Mouse (Mus musculus) adrenal gland (tissue): ENCODE measurements at regions not wholly inside any gene's neighbourhood (a gene's known extent, or its start where the extent isn't known, plus 50 kb on each side); places are given as distances from the start of the nearest gene placed in this dataset.

ENCODE experiments used
- intact Hi-C: fragments of 180-260 bp; cut with DNase I; formaldehyde crosslinking; loops from one replicate; pipeline ENCODE4 v1.15.1; 2025

DNA sequence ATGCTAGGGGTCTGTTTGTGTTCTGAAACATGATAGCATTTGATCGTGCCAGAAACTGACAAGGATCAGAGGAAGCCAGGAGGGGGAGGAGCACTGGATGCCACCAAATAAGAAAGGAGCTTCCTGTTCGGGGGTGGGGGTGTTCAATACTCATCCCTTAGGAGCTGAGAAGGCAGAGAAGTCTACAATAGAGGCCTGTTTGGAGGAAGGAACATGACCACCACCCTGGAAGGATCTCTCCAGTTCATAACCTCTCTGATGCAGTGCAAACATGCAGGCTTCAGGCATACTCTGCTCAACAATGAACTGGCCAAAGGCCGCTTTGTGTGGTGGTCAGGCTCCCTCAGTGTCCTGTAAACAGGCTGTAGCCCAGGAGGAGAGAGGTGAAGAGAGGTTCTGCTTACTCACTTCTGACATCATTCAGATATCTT is 515.8 kb downstream of the Tshz3 start:
- intact Hi-C loops = no loop called here

DNA sequence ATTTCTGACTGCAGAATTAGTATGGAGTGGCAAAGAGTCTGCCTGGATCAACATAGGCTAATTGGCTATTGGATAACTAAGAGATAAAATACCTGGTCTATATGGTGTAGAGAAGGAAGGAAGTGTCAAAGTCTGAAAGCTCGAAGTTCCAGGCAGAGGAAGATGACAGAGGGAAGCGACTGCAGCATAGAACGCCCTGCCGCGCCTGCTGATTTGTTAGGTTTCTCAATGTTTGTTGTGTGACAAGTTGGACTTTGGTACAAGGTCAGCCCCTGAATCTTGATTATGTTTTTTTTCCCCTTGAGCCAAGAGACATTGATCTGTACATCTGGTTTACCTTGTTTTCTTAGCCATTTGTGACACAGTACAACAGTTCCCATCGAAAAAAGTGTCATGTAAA is 517.6 kb downstream of the Tshz3 start:
- intact Hi-C loops = no loop called here

DNA sequence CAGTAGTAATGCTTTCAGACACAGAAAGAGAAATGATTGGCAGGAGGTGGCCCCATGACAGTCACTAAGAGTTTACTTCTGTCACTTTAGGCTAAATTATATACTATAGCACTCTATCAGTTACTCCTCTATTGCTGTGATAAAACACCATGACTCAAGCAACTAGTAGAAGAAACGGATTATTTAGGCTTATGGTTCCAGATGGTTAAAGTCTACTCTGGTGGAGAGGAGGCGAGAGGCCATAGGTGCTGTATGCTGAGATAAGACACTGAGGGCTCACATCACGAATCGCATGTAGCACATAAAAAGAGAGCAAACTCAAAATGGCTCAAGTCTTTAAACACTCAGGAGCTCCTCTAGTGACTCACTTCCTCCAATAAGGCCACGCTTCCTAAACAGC is 522.6 kb downstream of the Tshz3 start:
- intact Hi-C loops = no loop called here

DNA sequence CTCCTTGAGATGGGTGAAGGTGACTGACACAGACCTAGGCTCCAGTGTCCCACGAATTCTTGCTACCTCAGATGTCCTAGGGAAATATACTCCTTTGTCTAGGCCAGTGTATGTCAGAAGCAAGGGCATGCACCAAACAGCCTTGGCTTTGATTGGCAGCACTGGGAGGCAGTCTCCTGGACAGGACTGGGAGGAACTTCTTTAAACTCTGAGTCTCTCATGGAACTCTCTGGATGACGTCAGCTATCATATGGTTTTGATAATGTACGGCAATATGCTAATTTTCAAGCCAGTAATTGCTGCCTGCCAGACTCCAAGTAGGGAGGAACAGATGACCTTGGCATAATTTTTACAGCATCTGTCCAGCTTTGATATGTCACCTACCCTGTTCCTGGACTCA is 528.5 kb downstream of the Tshz3 start:
- intact Hi-C loops = no loop called here

DNA sequence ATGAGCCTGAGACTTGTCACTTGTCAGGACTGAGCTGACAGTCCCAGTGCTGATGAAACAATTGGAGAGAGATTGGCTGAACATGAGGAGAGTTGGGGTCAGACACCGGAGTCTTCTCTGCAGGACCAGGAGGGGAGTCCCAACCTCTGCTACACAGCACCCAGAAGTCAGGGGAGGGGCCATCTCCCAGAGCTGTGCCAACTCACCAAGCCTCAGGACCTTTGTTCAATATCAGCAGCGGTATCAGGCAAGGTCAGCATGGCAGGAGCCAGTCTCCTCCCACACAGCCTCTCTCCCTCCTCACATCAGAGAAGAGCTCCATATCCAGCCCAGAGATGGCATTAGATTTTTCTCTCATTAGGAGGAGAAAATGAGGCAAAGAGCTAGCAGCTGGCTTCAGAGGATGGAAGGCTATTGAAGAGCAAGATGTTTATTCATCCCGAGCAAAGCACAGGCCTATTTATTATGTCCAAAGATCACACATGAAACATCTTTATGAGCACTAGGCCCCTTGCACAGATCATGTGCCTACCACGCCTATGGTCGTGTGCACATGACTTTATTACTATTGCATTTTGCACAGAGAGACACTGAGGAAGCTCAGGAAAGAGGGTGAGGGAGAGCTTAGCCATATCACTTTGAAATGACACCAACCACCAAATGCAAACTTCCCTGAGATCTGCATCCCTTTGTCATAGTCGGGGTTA is 532.9 kb downstream of the Tshz3 start:
- intact Hi-C loops = no loop called here

DNA sequence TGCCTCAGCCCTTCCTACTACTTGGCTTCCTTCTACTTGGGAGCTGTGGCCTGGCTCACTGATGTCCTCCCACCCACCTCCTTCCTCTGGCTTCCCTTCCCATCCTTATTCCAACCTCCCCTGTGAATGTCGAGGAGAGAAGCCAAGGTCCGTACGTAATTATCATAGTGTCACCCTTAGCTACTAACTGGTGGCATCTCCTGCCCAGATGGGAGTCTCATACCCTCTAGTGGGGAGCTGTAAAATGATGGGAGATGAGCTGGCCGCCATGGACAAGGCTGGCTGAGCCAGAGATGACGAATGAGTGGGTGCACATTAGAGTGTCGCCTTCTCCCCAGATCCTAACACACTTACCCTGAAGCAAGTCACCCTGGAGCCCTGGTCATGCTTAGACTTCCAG is 532.6 kb downstream of the Zfp536 start:
- intact Hi-C loops = no loop called here

DNA sequence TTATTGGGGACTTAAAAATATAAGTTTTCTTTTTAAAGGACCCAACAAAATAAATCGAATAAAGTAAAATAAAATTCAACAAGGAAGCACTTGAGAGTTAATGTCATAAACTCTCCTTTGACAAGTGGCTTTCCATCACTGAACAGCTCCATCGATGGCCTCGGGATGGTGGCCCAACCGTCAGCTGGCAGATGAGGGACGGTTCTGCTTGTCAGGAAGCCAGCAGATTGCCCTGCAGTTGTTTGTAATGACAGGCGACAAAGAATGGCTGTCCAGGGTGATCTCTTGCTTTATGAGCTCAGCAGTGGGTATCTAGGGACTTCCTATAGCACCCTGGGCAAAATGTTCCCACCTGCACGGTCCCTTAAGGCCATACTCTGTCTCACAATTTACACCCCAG is 531.7 kb downstream of the Zfp536 start:
- intact Hi-C loops = no loop called here

DNA sequence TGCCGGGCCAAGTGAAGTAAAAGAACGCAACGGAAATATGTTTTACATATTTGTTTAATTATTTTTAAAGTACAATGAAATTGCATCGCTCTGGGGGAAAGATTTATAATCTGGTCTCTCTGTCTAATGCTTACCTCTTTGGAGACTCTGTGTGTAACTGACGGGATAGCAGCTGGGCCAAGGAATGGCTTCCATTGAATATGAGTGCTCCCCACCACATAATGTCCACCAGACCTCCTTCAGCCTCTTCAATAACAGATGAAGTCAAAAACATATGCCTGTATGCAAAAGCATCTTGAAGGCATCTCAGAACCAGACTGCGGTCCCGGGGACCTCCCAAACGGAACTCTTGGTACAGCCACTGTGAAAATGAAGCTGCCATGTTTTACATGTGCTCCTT is 531.0 kb downstream of the Zfp536 start:
- intact Hi-C loops = no loop called here

DNA sequence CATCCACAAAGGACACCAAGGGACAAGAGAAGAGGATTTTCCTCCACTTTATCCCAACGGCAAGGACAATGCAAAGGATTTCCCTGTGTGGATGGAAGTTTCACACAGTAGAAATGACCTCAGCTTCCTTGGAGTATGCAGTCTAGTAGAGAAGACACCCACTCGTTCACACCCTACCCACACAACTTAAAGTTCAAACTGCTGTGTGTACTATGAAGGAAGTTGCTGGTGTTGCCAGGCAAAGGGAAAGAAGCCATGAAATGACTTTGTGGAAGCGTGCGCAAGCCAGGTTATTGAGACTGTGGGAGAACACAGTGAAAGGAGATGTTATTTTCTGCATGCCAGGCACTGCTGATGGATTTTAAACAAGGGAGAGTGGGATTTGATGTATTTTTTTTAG is 527.3 kb downstream of the Zfp536 start:
- intact Hi-C loops = no loop called here

DNA sequence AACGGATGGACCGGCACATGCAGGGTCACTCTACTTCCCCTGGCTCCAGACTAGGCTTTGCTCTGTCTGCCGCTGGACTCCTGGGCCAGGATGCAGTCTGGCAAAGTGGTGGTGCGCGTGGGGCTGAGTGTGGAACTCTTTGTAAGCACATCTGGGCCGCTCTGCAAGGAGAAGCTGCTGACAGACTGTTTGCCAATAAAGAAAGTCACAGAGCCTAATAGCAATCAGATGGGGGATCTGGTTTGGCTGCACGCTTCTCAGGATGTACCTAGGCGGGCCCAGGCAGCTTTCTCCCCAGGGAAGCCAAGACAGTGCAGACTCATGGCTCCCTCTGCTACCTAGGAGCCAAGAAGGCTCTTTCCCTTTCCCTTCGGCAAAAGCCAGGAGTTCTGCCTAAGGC is 519.0 kb downstream of the Zfp536 start:
- intact Hi-C loops = no loop called here

DNA sequence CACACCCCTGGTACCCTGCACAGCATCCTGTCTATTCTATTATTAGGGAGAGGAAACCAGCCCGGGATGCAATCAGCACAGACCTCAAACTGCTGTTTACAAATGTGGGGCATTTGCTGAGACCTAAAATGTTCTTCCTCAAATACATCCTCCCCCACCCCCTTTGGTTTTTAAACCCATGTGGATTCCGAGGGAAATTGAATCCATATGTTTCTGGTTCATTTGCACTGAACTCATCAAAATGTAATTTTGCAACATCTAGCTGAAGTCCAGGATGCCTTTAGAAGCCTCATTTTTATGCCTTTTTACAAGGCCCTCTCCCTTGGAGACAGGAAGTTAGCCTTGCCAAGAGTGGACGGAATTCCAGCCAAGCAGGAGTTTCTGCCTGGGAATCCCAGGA is 517.6 kb downstream of the Zfp536 start:
- intact Hi-C loops = no loop called here

DNA sequence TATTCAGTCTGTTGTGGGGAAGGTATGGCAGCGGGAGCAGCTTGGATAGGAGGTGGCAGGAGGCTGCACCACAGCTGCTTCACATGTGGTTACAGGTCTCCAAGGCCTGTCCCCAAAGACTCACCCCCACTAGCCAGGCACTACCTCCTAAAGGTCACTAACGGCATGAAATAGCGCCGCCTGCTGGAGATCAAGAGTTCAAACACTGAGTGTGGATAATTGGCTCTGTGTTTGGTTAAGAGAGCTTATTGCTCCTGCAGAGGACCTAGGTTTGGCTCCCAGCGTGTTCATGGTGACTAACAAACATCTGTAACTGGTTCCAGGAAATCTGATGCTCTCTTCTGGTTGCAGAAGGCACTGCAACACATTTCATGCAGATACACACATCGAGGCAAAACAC is 514.1 kb downstream of the Zfp536 start:
- intact Hi-C loops = no loop called here

DNA sequence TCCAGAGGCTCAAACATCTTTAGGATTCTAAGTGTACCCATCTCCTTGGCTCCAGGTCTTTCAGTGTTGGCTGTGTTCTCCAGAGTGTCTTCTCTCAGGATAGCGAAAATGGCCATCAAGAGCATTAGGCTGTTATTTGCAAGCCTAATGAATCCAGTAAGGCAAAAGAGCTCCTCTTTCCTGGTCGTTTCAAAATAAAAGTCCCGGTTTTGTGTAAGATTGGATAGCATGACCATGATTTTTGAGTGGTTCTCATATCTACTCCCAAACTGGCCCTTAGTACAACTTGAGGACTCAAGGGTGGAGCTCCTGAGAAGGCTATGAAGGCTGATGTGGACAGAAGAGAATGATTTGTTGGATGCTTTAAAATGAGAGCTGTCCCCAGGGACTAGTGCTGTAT is 510.6 kb downstream of the Zfp536 start:
- intact Hi-C loops = no loop called here

DNA sequence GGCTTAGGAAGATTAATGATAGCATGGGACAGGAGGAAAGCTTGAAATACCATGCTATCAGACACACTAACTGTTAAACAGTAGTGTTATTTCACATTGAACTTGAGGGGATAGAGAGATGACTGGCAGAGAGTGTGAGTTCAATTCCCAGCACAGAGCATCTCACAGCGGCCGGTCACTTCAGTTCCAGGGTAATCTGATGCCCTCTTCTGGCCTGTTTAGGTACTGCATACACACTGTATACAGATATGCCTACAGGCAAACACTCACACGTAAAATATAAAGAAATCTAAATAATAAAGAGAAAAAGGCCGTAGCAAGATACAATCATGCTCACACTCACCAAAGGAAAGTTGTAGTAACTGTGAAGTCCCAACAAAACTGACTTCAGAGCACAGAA is 506.0 kb downstream of the Zfp536 start:
- intact Hi-C loops = no loop called here

DNA sequence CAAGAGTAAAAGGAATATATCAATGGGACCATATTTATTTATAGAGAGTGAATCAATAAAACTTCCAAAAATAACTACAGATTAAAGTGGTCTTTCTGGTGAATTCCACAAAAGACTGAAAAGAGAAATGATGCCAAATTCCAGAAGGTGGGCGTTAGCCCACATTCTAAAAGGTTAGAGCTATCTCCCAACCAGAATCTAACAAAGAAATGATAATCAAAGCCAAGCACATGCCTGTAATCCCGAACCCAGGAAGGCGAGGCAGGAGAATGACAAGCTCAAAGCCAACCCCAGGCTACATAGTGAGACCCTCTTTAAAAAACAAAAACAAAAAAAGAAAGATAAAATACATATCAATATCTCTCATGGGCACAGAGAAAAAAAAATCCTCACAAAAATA is 502.6 kb downstream of the Zfp536 start:
- intact Hi-C loops = no loop called here

DNA sequence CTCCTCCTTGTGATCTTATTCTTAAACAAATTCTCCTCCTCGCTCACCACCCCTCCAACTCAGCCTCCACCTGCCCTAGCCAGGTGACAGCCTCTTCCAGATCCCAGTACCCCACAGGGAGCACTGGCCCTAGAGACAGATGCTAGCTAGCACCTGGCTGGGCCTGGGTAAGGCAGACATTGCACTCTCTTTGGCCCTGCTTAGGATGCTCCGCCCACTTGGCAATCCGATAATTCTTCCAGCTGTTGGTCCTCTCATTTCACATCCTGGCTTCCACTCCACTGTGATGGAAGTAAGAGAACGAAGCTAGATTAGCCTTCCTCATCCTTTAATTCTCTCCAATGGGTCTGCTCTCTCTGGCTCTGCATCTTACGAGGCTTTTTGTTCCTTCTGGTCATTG is 483.4 kb downstream of the Zfp536 start:
- intact Hi-C loops = no loop called here

DNA sequence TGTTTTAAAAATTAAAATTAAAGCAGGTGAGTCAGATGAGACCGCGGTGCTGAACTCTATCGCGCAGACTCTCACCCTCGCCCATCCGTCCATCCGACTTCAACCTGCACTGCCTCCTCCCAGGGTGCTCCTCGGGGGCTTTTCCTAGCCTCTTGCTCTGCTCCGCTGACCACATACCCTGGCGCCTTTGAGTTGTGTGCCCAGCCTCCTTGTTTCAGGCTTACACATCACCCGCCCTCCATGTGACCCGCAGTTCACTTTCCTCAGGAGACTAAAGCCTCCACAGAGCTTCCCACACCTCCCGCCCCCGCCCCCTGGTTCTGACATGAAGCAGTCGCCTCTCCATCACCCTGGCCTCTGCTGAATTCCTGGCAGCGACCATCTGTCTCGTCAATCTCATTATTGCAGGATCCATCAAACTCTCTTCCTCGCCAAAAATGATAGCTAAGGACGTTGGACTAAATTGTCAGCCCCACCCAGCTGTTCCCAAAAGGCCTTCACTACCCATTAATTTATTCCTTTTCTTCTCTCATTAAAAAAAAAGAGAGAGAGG is 482.9 kb downstream of the Zfp536 start:
- intact Hi-C loops = no loop called here

DNA sequence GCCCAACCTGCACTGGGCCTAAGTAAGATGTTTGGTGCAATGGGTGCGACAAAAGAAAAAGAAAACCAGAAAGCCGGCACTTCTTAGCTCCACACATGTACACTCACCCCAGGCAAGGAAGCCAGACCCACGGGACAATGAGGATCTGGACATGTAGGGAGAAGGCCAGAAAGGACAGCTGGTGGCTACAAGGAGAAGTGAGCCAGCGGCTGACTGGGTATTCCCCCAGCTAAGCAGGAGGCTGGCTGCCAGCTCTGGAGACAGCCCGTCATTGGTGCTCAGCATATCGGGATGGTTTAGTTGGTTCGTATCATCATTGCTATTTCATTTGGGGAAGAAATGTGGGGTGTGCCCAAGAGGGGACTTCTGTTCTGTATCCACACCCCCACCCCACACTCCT is 481.7 kb downstream of the Zfp536 start:
- intact Hi-C loops = no loop called here

DNA sequence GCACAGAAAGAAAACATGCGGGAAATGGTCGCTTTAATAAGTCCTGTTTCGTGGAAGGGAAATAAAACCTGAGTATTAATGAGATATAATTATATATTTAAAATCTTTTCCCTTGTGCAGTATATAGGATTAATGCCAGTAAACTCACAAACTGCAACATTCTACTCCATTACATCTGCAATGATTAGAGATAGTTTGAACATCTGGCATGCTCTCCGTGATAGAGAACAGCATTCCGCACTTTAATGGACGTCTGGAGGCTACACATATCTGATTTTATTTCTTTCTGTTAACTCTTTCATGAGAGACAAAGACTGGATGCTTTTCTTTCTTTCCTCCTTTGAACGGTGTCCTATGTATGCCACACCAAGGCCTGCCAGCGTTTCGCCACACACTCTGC is 480.9 kb downstream of the Zfp536 start:
- intact Hi-C loops = no loop called here

DNA sequence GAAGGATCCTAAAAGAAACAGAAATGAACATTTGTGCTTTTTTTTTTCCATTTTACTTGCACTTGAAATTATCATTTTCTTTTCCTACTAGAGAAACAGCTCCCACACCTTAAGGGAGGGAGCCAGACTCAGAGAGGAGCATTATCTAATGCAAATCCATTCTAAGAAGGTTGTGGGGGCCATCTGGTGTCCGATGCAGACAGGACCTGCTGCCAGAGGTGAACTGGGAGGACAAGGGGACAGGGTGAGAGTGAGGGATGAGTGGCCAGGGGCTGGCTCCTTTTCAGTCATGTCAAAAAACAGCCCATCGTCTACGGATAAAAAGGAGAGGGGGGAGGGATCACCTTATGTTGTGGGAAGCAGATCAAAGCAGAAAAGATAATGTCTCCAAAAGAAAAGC is 474.6 kb downstream of the Zfp536 start:
- intact Hi-C loops = no loop called here

DNA sequence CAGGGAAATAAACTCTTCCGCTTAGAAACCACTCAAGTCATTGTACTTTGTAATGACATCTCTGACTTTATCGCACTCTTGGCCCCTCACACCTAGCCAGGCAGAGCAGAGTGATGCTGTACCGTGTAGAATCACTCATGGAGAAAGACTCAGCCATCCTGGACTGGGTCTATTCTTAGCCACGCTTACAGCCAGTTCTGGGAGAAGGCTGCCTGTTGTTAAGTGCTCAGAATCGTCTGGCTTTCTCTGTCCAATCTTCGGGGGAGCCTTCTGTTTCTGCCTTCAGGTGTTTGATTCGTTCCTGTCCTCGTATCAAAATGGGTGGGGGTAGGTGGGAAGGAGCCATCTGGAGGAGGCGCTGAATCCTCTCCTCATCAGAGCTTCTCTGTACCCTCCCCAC is 468.0 kb downstream of the Zfp536 start:
- intact Hi-C loops = no loop called here

DNA sequence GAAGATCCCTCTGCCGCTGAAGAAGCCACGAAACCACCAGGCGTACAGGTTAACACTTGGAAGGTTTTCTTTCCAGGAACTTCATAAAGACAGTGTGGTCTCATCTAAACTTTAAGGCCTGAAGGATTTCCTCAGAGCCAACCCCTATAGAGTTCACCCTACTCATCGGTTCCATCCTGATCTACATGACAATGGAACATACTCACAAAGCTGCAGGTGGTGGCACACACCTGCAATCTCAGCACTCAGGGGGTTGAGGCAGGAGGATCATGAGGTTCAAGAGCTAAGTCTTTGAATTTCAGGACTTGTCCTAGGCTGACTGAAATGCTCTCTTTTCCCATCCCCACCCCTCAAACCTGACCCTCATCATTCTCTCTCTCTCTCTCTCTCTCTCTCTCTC is 466.2 kb downstream of the Zfp536 start:
- intact Hi-C loops = no loop called here

DNA sequence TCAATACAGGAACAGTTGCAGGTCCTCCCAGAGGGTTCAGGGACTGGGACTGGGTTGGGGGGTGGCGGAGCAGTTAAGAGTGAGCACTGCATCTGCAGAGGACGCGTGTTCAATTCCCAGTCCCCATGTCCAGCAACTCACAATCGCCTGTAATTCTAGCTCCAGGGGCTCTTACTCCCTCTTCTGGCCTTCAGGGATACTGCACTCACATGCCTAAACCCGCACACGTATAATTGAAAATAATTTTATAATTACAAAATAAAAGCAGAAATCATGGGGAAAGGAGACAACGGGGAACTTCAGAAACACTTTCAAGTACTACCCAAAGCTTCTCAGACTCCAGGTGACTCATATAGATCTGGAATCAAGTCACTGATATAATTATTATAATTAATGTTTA is 448.8 kb downstream of the Zfp536 start:
- intact Hi-C loops = no loop called here

DNA sequence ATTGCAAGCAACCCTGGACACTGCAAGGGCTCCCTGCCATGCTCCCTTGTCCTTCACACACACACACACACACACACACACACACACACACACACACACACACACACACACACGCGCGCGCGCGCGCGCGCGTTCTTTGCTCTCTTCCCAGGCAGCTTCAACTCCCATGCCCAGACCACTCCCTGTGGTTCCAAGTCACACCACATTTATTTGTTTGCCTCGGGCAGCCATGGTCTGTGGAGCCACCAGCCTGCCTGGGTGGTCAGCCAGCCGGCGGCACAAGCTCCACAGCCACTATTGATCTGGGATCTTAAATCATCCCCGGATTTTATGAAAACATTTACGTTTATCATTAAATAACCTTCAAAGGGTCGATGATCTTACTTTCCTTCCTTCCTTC is 440.0 kb downstream of the Zfp536 start:
- intact Hi-C loops = no loop called here
